Mouse (Mus musculus) spleen, postnatal 36 days (tissue): ENCODE data around the gene Kcnj1.

Experiments used
- DNase-seq, 2 experiments: peaks; one replicate each; pipeline ENCODE4 v3.0.0; 2022; ENCODE audit warnings: low spot score in 2 of 2, mixed read lengths in 1 of 2

The Kcnj1 gene

DNA sequence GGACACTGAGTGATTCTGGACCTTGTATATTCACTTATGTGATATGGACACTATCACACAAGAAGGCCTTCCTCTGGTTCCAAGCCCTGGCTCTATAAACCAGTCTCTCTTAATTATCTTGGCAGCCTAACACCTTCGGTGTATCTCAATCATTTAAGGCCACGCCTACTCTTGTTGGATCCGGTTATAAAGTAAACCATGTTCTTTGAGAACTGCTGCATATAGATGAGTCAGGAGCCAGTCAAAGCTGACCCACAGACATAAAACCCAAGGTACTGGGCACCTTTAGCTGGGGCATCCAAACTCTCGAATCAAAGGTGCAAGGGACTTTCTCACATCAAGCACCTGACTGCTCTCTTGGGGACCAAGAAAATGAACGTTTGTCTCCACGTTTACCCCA is at the start of gene Kcnj1:
TSS of gene Kcnj1 (plus strand) at position 292 of the 400 bp plus-strand sequence.
- no peak for DNase-seq

DNA sequence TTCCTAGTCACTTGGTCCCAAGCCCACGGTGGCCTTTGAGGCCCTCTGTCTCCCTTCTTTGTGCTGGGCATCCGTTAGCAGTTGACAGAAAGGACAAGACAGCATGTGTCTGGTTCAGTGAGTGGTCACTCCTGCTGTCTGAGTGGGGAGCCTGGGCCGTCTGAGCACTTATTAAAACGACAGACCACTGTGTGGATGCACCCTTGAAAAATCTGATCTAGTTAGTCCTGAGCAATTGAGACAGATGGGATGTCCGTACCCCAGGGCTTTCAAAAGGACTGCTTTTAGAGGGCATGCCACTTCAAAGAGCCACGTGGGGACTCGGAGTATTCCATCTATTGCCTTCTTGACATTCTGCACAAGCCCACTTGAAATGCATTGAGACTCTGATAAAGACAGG is 48.7 kb upstream of the Kcnj1 start:
- DNase-seq: no peak

DNA sequence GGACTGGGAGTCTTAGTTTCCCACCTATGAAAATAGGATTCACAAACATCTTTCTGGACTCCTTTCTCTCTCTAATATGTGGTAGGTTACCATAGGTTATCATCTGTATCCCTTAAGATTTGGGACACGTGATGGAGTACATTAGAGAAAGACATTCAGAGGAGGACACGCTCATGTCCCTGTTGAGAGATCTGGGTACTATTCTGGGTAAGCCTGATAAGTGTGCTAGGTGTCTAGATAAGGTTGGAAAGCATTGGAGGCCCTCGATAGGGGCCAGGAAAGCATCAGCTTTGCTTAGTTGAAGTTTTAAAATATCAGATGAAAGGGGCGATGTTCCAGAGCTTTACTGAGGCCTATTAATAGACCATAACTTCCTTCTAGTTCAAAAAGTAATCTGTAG is 43.5 kb upstream of the Kcnj1 start:
- no peak for DNase-seq

DNA sequence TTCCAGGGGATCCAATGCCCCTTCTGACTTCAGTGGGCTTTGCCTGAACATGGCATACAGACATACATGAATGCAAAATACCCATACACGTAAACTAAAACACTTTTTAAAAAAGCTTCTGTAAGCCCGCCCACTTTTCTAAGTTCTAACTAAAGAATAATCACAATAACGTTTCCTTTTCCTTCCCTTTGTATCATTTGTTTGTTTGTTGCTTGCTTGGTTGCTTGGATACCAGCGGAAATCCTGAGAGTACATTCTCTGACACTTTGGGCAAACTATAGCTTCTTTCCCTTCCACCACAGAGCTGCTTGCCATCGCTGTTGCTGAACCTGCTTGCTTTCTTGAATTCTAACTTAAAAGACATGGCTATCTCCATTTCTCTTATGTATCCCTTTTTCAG is 41.1 kb upstream of the Kcnj1 start:
- no peak for DNase-seq

DNA sequence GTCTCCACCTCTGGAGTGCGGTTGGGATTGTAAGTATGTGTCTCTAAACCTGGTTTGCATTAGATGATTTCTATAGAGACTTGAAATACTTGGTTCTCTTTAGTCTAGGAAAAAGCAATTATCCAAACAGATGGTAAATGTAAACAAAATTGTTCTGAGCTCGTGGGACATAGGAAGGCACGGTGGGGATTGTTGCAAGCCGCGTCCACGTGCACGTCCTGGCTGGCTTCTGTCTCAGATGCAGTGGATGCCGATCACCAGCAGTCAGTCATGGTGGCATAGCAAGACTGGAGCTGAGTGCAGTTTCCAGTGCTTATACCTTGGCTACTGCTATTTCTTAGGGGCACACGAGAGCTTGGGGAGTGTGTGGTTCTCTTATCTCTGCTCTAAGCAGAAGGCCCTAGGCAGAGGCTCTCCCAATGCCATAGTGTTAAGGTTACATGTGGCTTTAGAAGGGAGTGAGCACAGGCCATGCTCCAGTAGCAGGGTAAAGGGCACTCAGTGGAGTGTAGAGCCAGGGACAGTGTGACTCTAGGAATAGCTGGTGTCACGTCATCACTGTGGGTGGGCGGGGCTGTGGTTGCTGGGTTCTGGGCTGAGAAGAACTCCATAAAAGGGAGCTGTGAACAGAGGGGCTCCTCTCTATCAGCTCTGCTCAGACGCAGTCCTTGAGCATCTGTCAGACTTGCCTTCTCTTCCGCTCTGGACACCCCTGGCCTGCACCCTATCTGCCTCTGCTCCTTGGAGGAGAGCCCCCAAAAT is 36.7 kb upstream of the Kcnj1 start:
- DNase-seq: peak in 1 of 2 experiments; percentile 3

DNA sequence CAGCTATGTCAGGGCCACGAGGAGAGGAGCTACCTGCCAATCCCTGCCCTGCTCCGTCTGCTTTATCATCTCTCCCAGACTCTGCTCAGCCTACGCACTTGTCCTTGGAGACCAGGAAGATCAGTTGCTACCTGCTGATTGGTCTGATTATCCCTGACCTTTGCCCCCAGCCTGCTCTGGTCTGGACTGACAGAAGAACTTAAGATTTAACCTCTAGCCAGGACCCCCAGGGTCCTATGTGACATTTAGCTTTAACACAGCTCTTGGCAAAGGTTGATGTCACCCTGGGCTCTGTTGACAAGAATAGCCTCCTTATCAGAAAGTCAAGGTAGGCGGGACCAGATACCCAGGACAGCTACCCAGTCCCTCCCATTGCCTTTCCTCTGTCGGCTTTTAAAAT is 31.5 kb upstream of the Kcnj1 start:
- no peak for DNase-seq

DNA sequence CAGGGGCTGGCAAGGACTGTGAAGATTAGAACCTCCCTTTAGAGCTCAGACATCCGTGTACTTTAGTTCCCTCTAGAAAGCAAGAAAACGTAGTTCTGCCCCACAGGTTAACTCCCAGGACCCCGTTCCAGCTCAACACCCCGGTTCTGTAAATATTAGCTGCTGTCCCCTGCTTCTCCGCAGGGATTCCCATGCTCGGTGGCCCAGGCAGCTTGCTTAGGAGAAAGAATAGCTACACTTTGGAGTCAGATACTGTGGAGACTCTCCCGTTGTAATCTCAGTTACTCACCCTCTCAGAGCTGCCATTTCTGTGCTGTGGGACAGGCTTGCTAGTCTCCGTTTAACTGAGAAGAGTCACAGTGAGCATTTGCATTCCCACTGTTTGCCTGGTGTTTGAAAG is 29.4 kb upstream of the Kcnj1 start:
- no peak for DNase-seq

DNA sequence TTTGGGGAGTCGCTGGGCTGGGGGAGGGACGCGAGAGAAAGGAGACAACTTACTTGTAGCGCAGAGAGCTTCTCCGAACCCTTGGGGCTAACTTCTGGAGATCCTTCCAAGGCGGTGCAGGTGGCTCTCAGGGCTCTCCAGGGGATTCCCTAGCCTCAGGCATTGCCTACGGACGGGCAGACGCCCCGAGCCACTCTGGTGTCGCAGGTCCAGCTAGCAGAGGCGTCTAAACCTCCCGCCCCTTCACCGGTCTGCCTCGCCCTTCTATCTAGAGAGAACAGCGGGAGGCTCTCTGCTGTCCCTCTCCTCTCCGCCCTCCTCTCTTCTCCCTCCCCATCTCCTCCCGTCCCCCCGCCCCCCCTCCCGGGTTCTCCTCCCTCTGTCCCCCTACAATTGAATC is 28.2 kb upstream of the Kcnj1 start, which contains the start of gene Kcnj5:
TSS of gene Kcnj5 (minus strand) at position 300 of the 400 bp plus-strand sequence.
- DNase-seq: no peak

DNA sequence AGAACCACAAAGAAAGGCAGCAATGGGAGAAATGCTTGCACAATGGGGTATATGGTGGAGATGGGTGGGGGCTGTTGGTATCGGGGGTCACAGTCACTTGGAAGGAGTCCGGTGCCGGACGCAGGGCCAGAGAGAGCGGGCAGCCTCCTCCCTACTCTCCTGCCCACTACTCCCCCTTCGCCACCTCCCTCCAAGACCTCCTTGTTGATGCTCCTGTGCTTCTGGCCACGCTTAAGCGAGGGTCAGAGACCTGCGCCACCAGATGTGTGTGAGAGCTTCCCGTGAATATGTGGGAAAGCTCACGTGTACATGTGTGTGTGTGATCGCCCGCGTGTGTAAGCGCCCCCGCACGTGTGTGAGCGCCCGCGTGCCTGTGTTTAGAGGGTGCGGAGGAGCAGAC is 27.8 kb upstream of the Kcnj1 start:
- no peak for DNase-seq

DNA sequence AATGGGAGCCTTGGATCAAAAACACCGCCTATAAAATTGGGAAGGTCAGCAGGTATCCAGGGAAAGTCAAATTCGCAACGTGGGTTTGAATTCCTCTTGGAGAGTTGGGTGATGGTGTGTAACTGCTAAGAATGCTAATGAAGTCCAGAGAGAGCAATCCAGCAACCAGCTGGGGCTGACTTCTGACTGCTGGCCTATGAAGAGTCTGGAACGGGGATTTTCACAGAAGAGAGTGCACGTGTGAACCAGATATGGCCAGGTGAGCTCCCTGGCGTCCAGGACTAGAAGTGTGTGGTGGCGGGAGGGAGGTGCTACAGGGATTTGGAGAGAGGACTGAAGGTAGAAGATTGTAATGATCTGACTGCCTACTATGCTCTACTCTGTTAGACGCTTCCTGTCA is 24.2 kb upstream of the Kcnj1 start:
- DNase-seq: no peak

DNA sequence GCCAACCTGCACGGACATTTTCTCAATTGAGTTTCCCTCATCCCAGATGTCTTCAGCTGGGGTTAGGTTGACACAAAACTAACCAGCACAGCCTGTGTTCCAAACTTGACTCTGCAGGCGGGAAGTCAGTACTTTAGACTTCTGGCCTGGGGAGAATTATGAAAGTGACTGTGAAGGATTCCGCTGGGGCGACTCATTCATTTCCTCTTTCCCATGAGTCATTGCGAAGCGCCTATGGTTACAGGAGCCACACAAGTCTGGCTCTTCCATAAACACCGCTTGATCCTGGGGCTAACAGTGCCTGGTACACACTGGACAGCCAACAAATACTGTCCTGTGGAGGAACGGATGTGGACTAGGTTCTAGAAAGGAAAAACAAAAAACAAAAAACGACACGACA is 22.9 kb upstream of the Kcnj1 start:
- no peak for DNase-seq

DNA sequence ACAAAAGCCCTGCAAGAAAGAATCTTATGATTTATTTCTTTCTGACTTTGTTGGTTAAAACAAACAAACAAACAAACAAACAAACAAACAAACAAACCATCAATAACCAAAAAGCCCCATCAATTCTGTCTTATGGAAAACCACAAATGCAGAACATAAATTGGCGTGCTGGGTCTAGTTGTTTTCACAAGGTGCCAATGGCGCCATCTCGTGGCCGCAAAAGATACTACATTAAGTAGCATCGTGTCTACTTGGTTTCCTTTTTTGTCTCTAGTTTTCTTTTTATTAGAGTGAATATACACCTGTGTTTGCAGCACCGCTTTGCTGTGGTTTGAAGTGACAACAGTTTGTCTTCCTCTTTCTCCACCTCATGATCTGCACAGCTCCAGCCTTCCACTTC is 22.0 kb upstream of the Kcnj1 start:
- peak; percentile 39 to 72 for DNase-seq

DNA sequence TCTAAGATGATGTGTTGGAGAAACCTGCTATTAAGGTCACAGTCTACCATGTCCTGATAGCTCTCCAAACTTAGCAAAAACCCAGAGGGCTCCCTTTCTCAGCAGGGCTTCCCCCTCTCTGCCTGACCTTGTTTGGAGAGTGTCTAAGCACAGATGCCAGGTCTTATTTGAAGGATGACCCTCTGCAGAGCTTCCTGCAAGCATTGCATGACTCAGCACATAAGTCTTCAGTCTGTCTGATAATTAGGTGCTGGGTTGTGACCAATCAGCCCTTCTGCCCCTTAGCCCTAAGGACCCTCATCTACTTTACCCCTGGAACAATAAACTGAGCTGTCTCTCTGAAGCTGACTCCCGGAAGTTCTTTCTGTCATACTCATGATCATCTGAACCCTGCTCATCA is 11.5 kb upstream of the Kcnj1 start:
- no peak for DNase-seq

DNA sequence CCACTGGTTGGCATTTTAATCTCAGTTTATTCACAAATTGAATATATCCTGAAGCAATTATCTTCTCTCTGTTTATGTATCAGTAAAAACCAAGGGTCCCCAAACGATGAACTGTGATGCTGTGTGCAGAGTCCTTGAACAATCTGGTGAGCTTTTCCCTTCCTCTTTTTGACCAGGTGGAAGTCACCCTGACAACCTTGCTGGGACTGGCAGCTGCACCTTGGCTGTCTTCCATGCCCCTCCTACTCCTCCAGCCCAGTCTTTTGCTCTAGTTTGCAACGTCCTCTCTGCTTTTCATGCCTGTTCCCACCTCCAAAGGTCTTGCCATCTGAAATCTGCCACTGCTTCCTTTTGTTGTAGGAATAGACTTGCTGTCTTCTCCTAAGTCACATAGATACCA is 3.5 kb upstream of the Kcnj1 start:
- no peak for DNase-seq

DNA sequence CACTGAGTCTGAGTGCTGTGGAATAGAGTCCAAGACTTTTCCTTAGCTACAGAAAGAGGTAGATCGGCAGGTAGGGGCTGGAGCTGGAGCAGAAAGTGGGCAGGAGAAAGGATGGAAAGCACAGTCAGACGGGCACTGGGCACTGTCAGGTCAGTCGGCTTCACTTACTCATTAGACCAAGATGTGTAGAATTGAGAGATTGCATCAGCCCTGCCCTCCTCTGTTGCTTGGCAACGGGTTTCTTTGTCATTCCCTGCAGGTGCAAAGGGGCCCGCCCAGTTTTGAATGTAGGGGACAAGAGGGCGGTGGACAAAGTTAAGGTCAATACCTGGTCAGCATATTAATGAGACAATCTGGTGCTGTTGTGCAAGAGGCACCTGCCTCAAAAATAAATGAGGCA is 2.9 kb upstream of the Kcnj1 start:
- DNase-seq: no peak

DNA sequence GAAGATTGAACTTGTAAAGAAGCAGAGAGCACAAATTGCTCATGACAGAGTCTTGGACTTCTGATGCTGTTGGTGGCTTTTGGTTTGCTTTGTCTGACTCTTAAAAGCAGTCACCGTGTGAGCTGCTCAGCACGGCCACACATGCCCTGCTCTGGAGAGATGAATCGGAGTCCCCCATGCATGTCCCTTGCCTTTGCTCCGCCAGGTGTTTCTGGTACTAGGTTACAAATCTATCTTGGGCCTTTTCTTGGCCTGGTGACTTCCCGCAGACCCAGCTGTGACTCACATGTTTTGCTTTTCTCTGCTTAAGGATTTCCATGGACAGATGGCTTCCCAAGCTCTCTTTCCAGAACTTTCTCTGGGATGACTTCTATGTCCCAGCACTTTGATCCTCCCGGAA is 1.4 kb downstream of the Kcnj1 start:
- DNase-seq: no peak

DNA sequence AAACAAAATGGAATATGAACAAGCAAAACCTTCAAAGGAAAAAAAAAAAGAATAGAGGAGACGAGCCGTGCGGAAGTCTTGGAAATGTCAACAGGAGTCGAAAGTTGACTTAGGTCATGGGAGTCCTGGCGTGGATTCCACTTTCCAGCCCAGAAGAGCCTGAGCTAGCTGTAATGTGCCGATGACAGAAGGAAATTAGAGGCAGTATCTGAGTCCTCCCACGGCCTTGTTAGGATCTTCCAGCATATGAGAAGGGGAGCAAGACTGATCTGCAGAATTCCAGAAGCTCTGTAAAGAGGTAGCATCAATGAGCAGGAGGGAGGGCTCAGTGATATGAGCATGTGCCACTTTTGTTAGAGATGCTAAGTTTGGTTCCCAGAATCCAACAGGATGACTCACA is 3.7 kb downstream of the Kcnj1 start:
- no peak for DNase-seq

DNA sequence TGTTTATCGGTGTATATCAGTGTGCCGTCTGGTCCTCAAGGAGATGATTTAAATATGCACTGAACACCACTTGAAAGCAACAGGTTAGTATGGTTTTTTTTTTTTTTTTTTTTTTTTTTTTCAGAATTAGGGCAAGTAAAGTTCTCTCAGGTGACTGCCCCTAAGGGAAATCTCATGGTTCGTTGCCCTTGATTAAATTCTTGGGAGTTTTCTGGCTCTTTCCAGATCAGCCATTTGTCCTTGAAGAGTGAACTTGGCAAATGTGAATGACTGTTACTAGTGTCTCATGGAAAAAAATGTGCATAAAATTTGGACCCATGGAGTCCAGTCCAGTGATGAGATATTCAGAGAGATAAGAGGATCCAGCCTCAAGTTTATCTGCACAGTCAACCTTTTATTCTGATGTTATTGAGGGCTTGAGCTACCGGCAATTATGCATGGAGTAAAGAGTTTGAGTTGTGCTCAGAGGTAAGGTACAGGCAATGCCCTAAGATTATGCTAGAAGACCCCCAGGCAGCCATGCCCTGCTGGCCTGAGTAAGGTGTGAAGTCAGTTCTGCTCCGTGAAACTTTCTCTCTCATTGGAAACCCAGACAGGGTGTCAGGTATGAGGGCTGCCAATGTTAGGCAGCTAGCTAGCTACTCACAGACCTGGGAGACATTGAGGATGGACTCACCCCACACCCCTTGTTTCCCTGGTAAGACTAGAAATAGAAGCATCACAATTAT is 4.7 kb downstream of the Kcnj1 start:
- no peak for DNase-seq

DNA sequence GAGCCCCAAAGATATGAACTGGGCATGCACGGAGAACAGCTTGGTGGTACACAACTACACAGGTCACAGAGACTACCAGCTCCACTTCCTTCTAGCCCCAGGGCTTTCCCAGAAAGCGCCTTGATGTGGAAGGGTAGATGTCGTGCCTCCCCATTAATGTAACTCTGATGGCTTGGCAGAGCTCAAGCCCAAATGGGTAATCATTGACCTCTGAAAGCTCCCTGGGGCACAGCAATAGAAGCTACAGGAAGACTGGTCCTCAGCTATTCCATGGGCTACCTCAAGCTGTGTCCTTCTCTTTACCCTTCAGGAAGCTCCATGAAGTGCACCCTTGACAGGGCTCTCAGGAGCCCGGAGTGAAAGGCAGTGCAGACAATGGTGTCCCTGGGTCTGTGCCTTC is 12.6 kb downstream of the Kcnj1 start:
- DNase-seq: no peak

DNA sequence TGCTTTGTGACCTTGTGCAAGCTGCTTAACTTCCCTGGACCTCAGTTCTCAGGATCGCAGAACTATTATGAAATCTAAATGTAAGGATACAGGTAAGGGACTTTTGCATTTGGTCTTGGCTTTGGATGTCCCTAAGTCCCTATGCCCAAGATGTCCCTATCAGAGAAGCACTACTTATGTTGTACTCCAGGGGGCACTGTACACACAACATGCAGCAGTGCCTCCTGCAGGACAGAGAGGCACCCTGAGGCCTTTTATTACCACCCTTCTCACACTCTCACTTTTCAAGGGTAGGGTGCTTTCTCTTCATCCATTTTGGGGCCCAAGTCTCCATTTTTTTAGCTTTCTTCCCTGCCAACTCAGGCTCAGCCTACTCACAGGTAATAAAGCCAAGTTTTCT is 15.8 kb downstream of the Kcnj1 start:
- peak; percentile 64 to 72 for DNase-seq

DNA sequence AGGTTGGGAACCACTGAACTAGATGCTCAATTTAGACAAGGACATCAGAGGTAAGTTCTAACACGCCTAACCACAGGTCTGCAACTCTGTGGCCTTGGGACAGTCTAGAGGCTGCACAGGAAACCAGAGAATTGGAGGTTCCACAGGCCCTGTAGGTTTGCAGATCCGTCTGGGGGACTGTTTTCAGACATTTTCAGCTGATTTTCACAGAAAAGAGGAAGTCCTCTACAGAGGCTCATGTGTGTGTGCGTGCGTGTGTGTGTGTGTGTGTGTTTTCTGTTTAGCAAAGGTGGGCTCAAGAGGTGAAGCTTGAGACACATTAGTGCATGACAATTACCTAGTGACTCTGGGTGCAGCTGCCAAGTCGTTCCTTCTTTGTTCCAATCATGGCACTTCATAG is 18.8 kb downstream of the Kcnj1 start:
- peak; percentile 81 to 87 for DNase-seq

DNA sequence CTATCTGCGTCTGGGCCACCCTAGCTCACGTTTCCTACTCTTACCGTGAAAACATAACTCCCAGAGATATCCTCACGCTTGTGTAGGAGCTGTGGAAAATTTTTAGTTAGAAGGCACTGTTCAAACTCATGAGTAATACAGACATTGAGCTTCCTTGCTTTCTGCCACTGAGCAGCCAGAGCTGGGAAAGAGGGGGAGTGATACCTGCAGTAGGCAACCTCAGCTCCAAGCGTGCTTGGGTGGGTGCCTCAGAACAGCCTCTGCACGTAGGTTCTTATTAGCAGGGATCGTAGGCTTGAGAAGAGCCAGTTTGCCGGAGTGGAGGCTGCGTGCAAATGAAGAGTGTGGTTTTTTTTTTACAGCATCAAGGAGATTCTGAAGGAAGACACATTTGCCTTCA is 19.4 kb downstream of the Kcnj1 start:
- DNase-seq: no peak

DNA sequence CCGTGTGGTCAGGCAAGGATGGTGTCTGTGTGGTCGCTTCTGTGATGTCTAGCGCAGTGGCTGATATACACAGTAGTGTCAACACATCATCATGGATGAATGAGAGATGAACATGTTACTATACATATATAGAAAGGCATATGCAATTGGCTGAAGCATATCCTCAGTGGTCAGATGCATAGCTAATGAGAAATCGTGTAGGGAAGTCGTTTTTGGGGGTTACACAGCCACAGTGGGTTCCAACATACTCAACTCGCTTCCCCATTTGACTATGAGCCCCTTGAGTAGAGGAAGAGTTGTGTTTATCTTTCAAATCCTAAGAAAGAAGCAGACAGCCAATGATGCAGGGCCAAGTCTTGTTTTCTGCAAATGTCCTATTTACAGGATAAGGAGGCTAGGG is 20.4 kb downstream of the Kcnj1 start:
- peak; percentile 70 to 75 for DNase-seq
